Mouse (Mus musculus): ENCODE data around the gene Tmem248. TPM values are rescaled to one million over a fixed set of nuclear protein-coding genes. Genes with fewer than 3 reads are reported as not detected.

The Tmem248 gene
- polyA plus RNA-seq, 1 experiment from 2014 or later, result 37.7 TPM

Other genes starting within 250 kb of the Tmem248 start
- gene Gusb, start 214.0 kb upstream of the Tmem248 start, polyA plus RNA-seq (2015; fragmentation: Nextera tagmentation; extraction: Ambion mirVana), result 45.6 and 49.6 TPM in 2 replicates
- gene Asl, start 187.8 kb upstream of the Tmem248 start, polyA plus RNA-seq (2015; fragmentation: Nextera tagmentation; extraction: Ambion mirVana), result 27.7 and 29.0 TPM in 2 replicates
- 35.8 and 38.3 TPM in 2 replicates for gene Crcp, start 187.8 kb upstream of the Tmem248 start, polyA plus RNA-seq (2015; fragmentation: Nextera tagmentation; extraction: Ambion mirVana)
- gene Tpst1, start 143.8 kb upstream of the Tmem248 start, polyA plus RNA-seq (2015; fragmentation: Nextera tagmentation; extraction: Ambion mirVana), result 119 and 123 TPM in 2 replicates
- gene Kctd7, start 72.2 kb upstream of the Tmem248 start, polyA plus RNA-seq (2015; fragmentation: Nextera tagmentation; extraction: Ambion mirVana), result 6.4 and 6.9 TPM in 2 replicates
- gene Rabgef1, start 45.3 kb upstream of the Tmem248 start, polyA plus RNA-seq (2015; fragmentation: Nextera tagmentation; extraction: Ambion mirVana), result 30.6 and 31.8 TPM in 2 replicates
- gene Sbds, start 38.4 kb downstream of the Tmem248 start, polyA plus RNA-seq (2015; fragmentation: Nextera tagmentation; extraction: Ambion mirVana), result 71.2 and 77.9 TPM in 2 replicates
- 23.1 and 25.1 TPM in 2 replicates for gene Tyw1, start 38.5 kb downstream of the Tmem248 start, polyA plus RNA-seq (2015; fragmentation: Nextera tagmentation; extraction: Ambion mirVana)
- 1.1 and 2.1 TPM in 2 replicates for gene Caln1, start 152.4 kb downstream of the Tmem248 start, polyA plus RNA-seq (2015; fragmentation: Nextera tagmentation; extraction: Ambion mirVana)
- not detected in 2 replicates for gene A330070K13Rik, start 167.6 kb downstream of the Tmem248 start, polyA plus RNA-seq (2015; fragmentation: Nextera tagmentation; extraction: Ambion mirVana)